Mouse (Mus musculus): ENCODE data around the gene Steap3.
"Not testable (repeated sequence)": the region's sequence is repeated elsewhere in the genome, so short reads cannot be mapped to it uniquely, and the experiment has no call there.

Gene Steap3

GRCm38 (mm10) chr1:120272605-120273004, at the start of gene Steap3:
Gene Steap3, minus strand, starts transcription at chr1:120272705.
- DNase-seq (ENCODE audit: low spot score), result no peak

DNA sequence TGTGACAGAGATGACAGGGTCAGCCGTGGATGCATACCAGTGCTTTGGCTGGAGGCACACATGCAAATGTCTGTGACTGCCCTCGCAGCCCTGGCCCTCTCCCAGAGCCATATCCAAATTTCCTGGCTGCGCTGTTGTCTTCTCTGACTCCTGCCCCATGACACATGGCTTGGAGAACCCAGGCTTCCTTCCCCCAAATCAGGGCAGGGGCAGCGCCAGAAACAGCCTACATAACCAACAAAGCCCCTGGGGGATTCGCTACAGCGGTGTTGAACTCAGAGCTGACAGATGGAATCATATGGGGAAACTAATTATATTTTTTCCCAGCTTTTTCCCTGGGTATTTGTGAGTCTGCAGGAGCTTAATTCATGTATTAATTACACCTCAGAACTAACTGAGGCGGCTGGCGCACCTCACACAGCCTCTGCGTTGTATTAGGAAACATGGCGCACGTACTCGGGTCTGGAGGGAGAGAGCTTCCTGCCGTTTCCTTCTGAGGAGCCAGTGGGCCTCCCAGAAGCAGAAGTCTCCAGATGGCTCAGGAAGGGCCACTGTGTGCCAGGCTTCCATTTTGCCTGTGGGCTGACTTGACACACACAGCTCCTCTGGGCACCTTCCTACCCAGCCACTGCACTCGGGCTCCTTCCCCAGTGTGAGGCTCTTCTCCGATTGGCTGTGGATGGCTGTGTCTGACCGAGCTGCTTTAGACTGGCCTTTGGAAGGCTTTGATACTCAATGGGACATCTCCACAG, 48.9 kb upstream of the Steap3 start:
- no peak for DNase-seq (ENCODE audit: low spot score)

DNA sequence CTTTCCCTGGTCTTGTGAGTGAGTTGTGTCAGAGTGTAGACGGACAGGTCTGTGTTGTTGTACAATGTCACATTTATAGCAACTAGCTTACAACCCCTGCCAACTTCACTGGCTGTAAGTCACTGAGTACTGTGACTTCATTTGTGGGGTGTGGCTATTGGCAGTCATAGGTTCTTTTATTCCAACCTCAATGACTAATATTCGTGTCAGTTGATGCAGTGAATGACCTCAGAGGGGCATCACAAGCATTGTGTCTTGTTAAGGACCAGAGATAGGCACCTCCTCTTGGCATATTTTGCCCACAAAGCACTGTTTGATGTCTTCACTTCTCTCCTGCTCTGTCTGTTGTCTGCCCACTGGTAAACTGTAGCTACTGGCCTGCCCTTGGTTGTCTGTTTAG, 33.3 kb upstream of the Steap3 start:
- no peak for DNase-seq (ENCODE audit: low spot score)

DNA sequence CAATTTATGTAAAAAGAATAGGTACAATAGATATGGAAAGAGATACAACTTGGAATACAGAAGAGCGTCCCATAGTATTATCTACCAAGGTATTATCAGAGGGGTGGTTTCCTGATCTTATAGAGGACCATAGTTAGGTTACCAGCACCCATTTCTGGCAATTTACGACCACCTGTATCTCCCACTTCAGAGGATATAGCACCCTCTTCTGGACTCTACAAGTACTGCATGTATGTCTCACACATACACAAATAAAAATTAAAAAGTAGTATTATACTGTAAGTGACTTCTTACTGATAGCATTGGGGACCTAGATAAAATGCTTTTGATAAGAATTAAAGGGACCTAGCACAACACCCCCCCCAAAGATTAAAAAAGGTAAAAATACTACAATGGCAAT, 24.4 kb upstream of the Steap3 start:
- DNase-seq (ENCODE audit: low spot score), result no peak

DNA sequence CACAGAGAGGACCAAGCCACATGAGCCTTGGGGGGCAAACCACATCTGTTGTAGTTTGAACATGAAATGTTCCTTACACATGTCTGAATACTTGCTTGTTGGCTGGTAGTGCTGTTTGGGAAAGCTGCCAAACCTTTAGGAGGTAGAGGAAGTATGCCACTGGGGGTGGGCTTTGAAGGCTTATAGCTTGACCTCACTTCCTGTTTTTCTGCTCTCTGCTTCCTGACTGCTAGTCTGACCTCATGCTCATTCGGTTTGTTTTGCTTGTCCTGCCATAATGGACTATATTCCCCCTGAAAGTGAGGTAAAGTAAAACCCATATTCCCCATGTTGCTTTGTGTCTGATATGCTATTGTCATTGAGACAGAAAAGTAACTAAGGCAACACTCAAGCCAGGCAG, 21.3 kb upstream of the Steap3 start:
- DNase-seq (ENCODE audit: low spot score), result no peak

DNA sequence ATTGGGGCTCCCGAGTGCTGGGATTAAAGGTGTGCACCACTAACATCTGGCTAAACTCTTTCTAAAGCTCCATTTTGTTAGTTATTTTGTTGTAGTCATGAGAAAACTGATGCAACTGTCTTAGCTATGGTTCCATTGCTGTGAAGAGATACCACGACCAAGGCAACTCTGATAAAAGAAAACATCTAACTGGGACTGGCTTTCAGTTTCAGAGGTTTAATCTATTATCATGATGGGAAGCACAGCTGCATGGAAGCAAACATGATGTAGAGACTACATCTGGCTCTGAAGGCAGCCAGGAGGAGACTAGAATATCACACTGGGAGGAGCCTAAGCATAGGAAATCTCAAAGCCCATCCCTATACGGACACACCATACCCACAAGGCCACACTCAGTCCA, 19.2 kb upstream of the Steap3 start:
- no peak for DNase-seq (ENCODE audit: low spot score)

GRCm38 (mm10) chr1:120289843-120290242, 17.3 kb upstream of the Steap3 start:
- no peak for DNase-seq (ENCODE audit: low spot score)

- no peak for DNase-seq (ENCODE audit: low spot score)
Measured at GRCm38 (mm10) chr1:120287679-120288078, 15.2 kb upstream of the Steap3 start.

- DNase-seq (ENCODE audit: low spot score), result not testable (repeated sequence)
Measured at GRCm38 (mm10) chr1:120276058-120276457, 3.6 kb upstream of the Steap3 start.

DNA sequence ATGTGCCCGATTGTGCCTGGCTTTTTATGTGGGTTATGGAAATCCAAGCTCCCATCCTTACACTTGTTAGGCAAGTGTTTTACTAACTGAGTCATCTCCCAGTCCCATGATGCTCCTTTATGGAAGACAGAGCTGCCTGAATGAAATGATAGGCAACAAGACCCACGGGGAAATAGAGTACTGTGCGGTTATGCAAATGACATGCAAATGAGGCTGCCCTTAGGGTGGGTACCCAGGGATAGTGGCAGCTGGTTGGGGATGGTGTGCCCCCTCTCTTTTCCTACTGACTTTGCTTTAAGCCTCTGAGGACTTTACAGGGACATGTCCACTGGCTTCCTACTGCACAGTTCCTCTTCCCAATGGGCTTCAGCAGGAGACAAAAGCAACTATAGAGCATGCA, 2.7 kb upstream of the Steap3 start:
- no peak for DNase-seq (ENCODE audit: low spot score)

- no peak for DNase-seq (ENCODE audit: low spot score)
Measured at GRCm38 (mm10) chr1:120270882-120271281, 1.6 kb downstream of the Steap3 start.

- DNase-seq (ENCODE audit: low spot score), result no peak
Measured at GRCm38 (mm10) chr1:120270115-120270514, 2.4 kb downstream of the Steap3 start.

DNA sequence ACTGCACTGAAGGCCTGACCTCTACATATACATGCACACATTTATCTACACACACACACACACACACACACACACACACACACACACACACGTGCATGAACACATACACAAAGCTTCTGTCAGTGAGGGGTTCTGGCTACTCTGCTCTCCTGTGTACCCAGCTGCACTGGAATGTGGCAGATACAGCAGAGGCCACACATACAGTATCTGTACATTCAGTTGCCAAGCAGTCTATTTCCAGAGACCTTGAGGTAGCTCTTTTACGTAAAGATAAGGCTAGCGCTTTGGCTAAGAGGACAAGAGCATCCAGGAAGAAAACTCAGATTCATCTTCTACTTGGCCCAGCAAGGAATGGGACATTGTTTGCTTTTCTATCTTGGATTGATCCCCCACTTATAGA, 4.9 kb downstream of the Steap3 start:
- no peak for DNase-seq (ENCODE audit: low spot score)

DNA sequence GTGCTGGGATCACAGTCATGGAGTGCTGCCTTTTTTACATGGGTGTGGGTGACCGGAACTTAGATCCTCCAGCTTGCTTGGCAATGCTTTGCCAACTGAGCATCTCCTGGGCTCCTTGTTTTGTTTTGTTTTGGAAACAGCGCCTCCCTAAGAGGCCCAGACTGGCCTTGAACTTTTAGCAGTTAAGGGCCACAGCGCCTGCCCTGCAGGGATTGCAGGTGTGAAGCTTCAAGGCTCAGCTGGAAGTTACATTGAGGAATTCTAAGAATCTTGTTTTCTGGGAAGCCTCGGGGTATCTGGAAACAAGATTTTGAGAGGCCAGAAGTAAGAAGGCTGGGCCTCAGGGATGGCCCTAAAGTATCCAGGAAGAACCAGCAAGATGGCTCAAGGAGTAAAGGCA, 6.0 kb downstream of the Steap3 start:
- DNase-seq (ENCODE audit: low spot score), result no peak

- peak; percentile 90 for DNase-seq (ENCODE audit: low spot score)
Measured at GRCm38 (mm10) chr1:120264861-120265686, 7.4 kb downstream of the Steap3 start.

GRCm38 (mm10) chr1:120263226-120263625, 9.3 kb downstream of the Steap3 start:
- DNase-seq (ENCODE audit: low spot score), result no peak

DNA sequence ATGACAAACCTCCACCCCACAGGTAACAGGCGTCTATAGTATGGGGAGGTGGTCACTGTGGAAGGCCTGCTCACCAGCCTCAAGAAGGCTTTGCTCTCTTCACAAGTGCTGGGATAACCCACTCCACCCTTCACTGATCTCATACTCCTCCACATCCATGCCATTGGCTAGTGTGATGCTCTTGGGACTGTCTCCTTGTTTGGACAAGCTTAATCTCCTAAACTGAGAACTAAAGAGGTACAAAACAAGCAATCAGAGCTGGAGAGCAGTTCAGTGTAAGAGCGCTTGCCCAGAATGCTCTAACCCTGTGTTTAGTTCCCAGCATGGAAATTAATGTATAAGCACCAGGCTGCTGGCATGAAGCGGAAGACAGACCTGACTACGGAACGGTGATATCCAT, 11.3 kb downstream of the Steap3 start:
- no peak for DNase-seq (ENCODE audit: low spot score)

DNA sequence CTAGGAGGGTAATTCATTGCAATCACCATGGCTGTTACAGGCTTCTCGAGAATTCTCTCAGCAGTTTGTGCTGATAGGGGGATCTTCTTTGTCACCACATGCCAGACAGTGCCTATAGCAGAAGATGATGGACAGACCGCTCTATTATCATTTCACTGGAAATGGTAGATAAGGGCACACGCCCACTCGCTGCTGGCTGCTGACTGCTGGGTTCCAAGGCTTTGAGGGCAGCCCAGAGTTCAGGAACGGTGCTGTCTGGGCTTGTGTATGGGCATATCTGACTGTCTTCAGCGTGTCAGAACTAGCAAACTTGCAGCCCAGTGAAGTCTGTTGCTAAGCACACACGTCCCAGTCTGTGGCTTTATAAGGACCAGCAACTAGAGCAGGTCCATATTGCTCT, 13.3 kb downstream of the Steap3 start:
- no peak for DNase-seq (ENCODE audit: low spot score)

GRCm38 (mm10) chr1:120258744-120259143, 13.8 kb downstream of the Steap3 start:
- no peak for DNase-seq (ENCODE audit: low spot score)

- DNase-seq (ENCODE audit: low spot score), result no peak
Measured at GRCm38 (mm10) chr1:120258245-120258644, 14.3 kb downstream of the Steap3 start.

DNA sequence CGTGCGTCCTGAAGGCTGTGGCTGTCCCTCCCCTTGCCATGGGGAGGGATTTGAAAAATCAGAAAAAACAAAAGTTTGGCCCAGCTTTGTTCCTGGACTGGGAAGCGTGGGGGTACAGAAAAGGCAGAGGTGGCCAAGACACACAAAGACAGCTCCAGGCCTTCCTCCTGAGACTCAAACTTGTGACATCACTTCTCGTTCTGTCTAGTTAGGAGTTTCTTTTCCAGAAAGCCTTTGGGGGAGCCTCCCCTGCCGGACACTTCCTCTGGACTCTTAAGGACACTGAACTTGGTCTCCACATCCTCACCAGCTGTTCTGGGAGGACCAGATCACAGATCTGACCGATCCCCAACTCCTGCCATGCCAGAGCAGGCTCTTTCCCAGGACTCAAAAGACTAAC, 18.8 kb downstream of the Steap3 start:
- no peak for DNase-seq (ENCODE audit: low spot score)

- no peak for DNase-seq (ENCODE audit: low spot score)
Measured at GRCm38 (mm10) chr1:120252519-120253160, 19.9 kb downstream of the Steap3 start.

GRCm38 (mm10) chr1:120251193-120251592, 21.3 kb downstream of the Steap3 start:
- no peak for DNase-seq (ENCODE audit: low spot score)

Data from testis, postnatal 10 days (tissue).